Mouse (Mus musculus) large intestine, adult 2 months (tissue): ENCODE measurements around the gene Gm5936. TPM values are rescaled to one million over a fixed set of nuclear protein-coding genes. Genes with fewer than 3 reads are reported as not detected.
"Not testable (repeated sequence)": the region's sequence is repeated elsewhere in the genome, so short reads cannot be mapped to it uniquely, and the experiment has no call there.

Source experiments
- DNase-seq: peaks from one replicate; pipeline ENCODE4 v3.0.0-alpha.2; 2012; ENCODE audit warnings: low read depth, low spot score
- WGBS: fragments of 180-500 bp; shearing (Covaris S2); methylation state at CpG from one replicate; pipeline ENCODE4 v1.1.7; 2018; 5-methylcytosine and 5-hydroxymethylcytosine counted together
- polyA plus RNA-seq: library from polyadenylated mRNA; depleted of rRNA; stranded (reverse); fragments of >200 nt; gene quantifications from 2 replicates; pipeline ENCODE4 v1.2.3, GENCODE M21; 2012; rRNA removed

The Gm5936 gene
- polyA plus RNA-seq = 0.06 and 0.07 TPM in 2 replicates

- not testable (repeated sequence) for DNase-seq
- WGBS = 33% methylated on average over 3 of the region's 5 CpGs
Measured at GRCm38 (mm10) chrX:74836842-74837522, at the start of gene Gm5936. TSS of gene Gm5936 (plus strand) at chrX:74837196.

GRCm38 (mm10) chrX:74856104-74856503, 19.1 kb downstream of the Gm5936 start:
- WGBS = 81% methylated on average over 12 of the region's 12 CpGs
- DNase-seq = not testable (repeated sequence)

- 21% methylated on average over 4 of the region's 6 CpGs for WGBS
- not testable (repeated sequence) for DNase-seq
Measured at GRCm38 (mm10) chrX:74880123-74880522, 43.1 kb downstream of the Gm5936 start.

Other genes with a start within 250 kb of the Gm5936 start
- not detected in 2 replicates for gene Olfr1325, start 244.5 kb upstream of the Gm5936 start, polyA plus RNA-seq
- gene Gm5640, start 191.6 kb upstream of the Gm5936 start, polyA plus RNA-seq = not detected in 2 replicates
- gene Gm6890, start 96.3 kb upstream of the Gm5936 start, polyA plus RNA-seq = not detected in 2 replicates
- gene Gab3, start 248.3 kb downstream of the Gm5936 start, polyA plus RNA-seq = 0.38 and 0.58 TPM in 2 replicates